Mouse (Mus musculus) MEL (cell line): ENCODE data around the gene Dupd1.

Source experiments
- CHD2 ChIP-seq: IDR thresholded peaks from 2 replicates; pipeline ENCODE4 v1.6.1; 2011; ENCODE audit warnings: low read length, improper control_type of control experiment
- CTCF ChIP-seq, 3 experiments: IDR thresholded peaks in 2 of 3; conservative IDR thresholded peaks in 1 of 3; 2 replicates each; pipeline ENCODE4 v1.5.1; 2011 to 2012; ENCODE audit warnings: low read length in 3 of 3, low read depth in 2 of 3, mild to moderate bottlenecking in 2 of 3, improper control_type of control experiment in 1 of 3, inconsistent platforms in 1 of 3, mixed read lengths in 1 of 3, moderate library complexity in 1 of 3; ENCODE audit not compliant: control insufficient read depth in 1 of 3, insufficient read depth in 1 of 3, poor library complexity in 1 of 3, severe bottlenecking in 1 of 3
- EP300 ChIP-seq, 2 experiments: IDR thresholded peaks; 2 replicates each; pipeline ENCODE4 v1.6.1; 2011; ENCODE audit warnings: improper control_type of control experiment in 2 of 2, low read length in 2 of 2, low read depth in 1 of 2, mild to moderate bottlenecking in 1 of 2
- GATA1 ChIP-seq: IDR thresholded peaks from 2 replicates; pipeline ENCODE4 v1.6.1; 2011; ENCODE audit warnings: low read depth, low read length, improper control_type of control experiment
- HCFC1 ChIP-seq: IDR thresholded peaks from 2 replicates; pipeline ENCODE4 v1.6.1; 2012; ENCODE audit warnings: low read depth, mild to moderate bottlenecking, inconsistent platforms, low read length, improper control_type of control experiment, moderate library complexity
- JUND ChIP-seq: IDR thresholded peaks from 2 replicates; pipeline ENCODE4 v1.6.1; 2011; ENCODE audit warnings: low read depth, mild to moderate bottlenecking, improper control_type of control experiment, low read length
- KAT2A ChIP-seq: conservative IDR thresholded peaks from 2 replicates; pipeline ENCODE4 v1.6.1; 2012; ENCODE audit warnings: low read depth, low read length, improper control_type of control experiment, inconsistent platforms
- MAX ChIP-seq: IDR thresholded peaks from 2 replicates; pipeline ENCODE4 v1.6.1; 2011; ENCODE audit warnings: low read length, improper control_type of control experiment
- MEF2A ChIP-seq: IDR thresholded peaks from 2 replicates; pipeline ENCODE4 v1.6.1; 2014; ENCODE audit warnings: low read depth, mild to moderate bottlenecking, inconsistent platforms, low read length, improper control_type of control experiment; ENCODE audit not compliant: poor library complexity, insufficient replicate concordance, severe bottlenecking; ENCODE audit errors: extremely low read depth
- NELFE ChIP-seq: IDR thresholded peaks from 2 replicates; pipeline ENCODE4 v1.6.1; 2011; ENCODE audit warnings: low read depth, low read length, improper control_type of control experiment
- POLR2A ChIP-seq, 2 experiments: IDR thresholded peaks; 2 replicates each; pipeline ENCODE4 v1.6.1; 2011 to 2012; ENCODE audit warnings: low read length in 2 of 2, mild to moderate bottlenecking in 2 of 2, control low read depth in 1 of 2, improper control_type of control experiment in 1 of 2, low read depth in 1 of 2, moderate library complexity in 1 of 2; ENCODE audit not compliant: control insufficient read depth in 1 of 2, insufficient read depth in 1 of 2, poor library complexity in 1 of 2
- POLR2AphosphoS2 ChIP-seq: IDR thresholded peaks from 2 replicates; pipeline ENCODE4 v1.6.1; 2011; ENCODE audit warnings: low read length, improper control_type of control experiment
- TAL1 ChIP-seq: IDR thresholded peaks from 2 replicates; pipeline ENCODE4 v1.6.1; 2012; ENCODE audit warnings: mild to moderate bottlenecking, inconsistent platforms, low read length, moderate library complexity, mixed read lengths
- ZC3H11A ChIP-seq: IDR thresholded peaks from 2 replicates; pipeline ENCODE4 v1.6.1; 2012; ENCODE audit warnings: low read depth, mild to moderate bottlenecking, inconsistent platforms, low read length, improper control_type of control experiment

DNA sequence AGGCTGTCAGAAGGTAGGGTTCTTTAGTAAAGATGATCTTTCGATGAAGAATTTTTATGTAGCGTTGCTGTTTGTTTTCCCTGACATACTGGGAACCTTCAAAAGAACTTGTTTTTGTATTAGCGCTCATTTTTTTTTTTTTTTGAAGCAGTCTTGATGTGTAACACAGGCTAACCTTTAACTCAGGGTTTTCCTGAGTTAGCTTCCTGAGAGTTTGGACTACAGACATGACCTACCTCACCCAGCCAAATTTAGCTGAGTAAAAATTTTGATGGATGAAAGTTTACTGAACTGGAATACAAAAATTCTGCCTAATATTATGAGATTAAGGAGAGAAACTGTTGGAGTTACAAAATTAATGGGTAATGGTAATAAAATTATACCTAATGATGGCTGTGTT, 38.0 kb upstream of the Dupd1 start:
- TF ChIP-seq TAL1 (no peak), POLR2AphosphoS2 (no peak), MEF2A (no peak), CTCF (IDR thresholded peaks at IDR 0.05 in 2 of 3, conservative IDR thresholded peaks at IDR 0.05 in 1 of 3; ENCODE audit: control insufficient read depth in 1 of 3, insufficient read depth in 1 of 3, low read depth in 2 of 3, low read length in 3 of 3, poor library complexity in 1 of 3, severe bottlenecking in 1 of 3) (no peak), NELFE (no peak), EP300 (IDR thresholded peaks at IDR 0.05; ENCODE audit: low read depth in 1 of 2, low read length in 2 of 2) (no peak), KAT2A (no peak), JUND (no peak), GATA1 (no peak), HCFC1 (no peak), POLR2A (IDR thresholded peaks at IDR 0.05; ENCODE audit: control insufficient read depth in 1 of 2, insufficient read depth in 1 of 2, low read depth in 1 of 2, low read length in 2 of 2, poor library complexity in 1 of 2) (no peak), CHD2 (no peak), MAX (no peak), ZC3H11A (no peak)
